8 mouse cellular contexts compared by ENCODE assay signal in genomic region chr13:46502390-46502891, GRCm38 (mm10). TPM values are rescaled to one million over a fixed set of nuclear protein-coding genes. Genes with fewer than 3 reads are reported as not detected.
DNase-seq lines count a peak whose midpoint lies in the region; ATAC-seq lines count a peak whose summit lies in the region.

No protein-coding gene starts in this region.

- H3K36me3 ChIP-seq in embryonic facial prominence, embryonic 13.5 days, result no peaks in the 10 kb centered on the region
- H3K36me3 ChIP-seq in heart, embryonic 16.5 days (ENCODE audit: control insufficient read depth, insufficient read depth), result no peaks in the 10 kb centered on the region
- no peaks in the 10 kb centered on the region for H3K36me3 ChIP-seq in limb, embryonic 12.5 days
- H3K36me3 ChIP-seq in neural tube, embryonic 15.5 days, result no peaks in the 10 kb centered on the region

- H3K9me3 ChIP-seq in embryonic facial prominence, embryonic 13.5 days, result no peaks in the 10 kb centered on the region
- no peaks in the 10 kb centered on the region for H3K9me3 ChIP-seq in heart, embryonic 16.5 days (replicated peaks; ENCODE audit: control insufficient read depth, low read length)
- no peaks in the 10 kb centered on the region for H3K9me3 ChIP-seq in limb, embryonic 12.5 days
- H3K9me3 ChIP-seq in neural tube, embryonic 15.5 days (replicated peaks), result no peaks in the 10 kb centered on the region

- H3K27me3 ChIP-seq in embryonic facial prominence, embryonic 13.5 days, result peaks cover 8% of the 10 kb centered on the region
- no peaks in the 10 kb centered on the region for H3K27me3 ChIP-seq in heart, embryonic 16.5 days (ENCODE audit: control insufficient read depth, insufficient read depth, low read length)
- H3K27me3 ChIP-seq in limb, embryonic 12.5 days, result no peaks in the 10 kb centered on the region; the same call in 1 of the 2 replicates
- H3K27me3 ChIP-seq in neural tube, embryonic 15.5 days (replicated peaks), result peaks cover 4% of the 10 kb centered on the region; the same call in 1 of the 2 replicates

- no peak; the same call in 1 of the 2 replicates for ATAC-seq in embryonic facial prominence, embryonic 13.5 days (ENCODE audit: insufficient number of reproducible peaks, insufficient read depth, low FRiP score, low TSS enrichment, low read depth)
- ATAC-seq in heart, embryonic 16.5 days (replicated peaks; ENCODE audit: extremely low read depth, insufficient read depth, low FRiP score), result peak; percentile 64
- peak; percentile 81 for ATAC-seq in limb, embryonic 12.5 days (ENCODE audit: insufficient number of reproducible peaks, insufficient read depth, low FRiP score, low TSS enrichment, low read depth)
- ATAC-seq in neural tube, embryonic 15.5 days (ENCODE audit: low FRiP score), result no peak; the same call in 1 of the 2 replicates
- no peak; the same call in 1 of the 2 replicates for ATAC-seq in megakaryocyte-erythroid progenitor cell, adult 5-6 weeks (replicated peaks; ENCODE audit: low FRiP score, low TSS enrichment, poor library complexity, severe bottlenecking)

- peak overlapping the region; percentile 59 for H3K4me3 ChIP-seq in embryonic facial prominence, embryonic 13.5 days
- peak overlapping the region; percentile 77 for H3K4me3 ChIP-seq in heart, embryonic 16.5 days (ENCODE audit: low read length)
- peak overlapping the region; percentile 62 for H3K4me3 ChIP-seq in limb, embryonic 12.5 days (replicated peaks)
- peak overlapping the region; percentile 46 for H3K4me3 ChIP-seq in neural tube, embryonic 15.5 days (replicated peaks)

- 0 out of 2 replicates have a peak, but pooled peaks cover 6% of the 10 kb centered on the region for H3K4me1 ChIP-seq in embryonic facial prominence, embryonic 13.5 days
- peaks cover 11% of the 10 kb centered on the region for H3K4me1 ChIP-seq in heart, embryonic 16.5 days (ENCODE audit: control insufficient read depth, insufficient read depth, low read length)
- H3K4me1 ChIP-seq in limb, embryonic 12.5 days (replicated peaks), result no peaks in the 10 kb centered on the region
- H3K4me1 ChIP-seq in neural tube, embryonic 15.5 days, result peaks cover 11% of the 10 kb centered on the region

- H3K27ac ChIP-seq in embryonic facial prominence, embryonic 13.5 days, result no peak overlapping the region
- peak overlapping the region; percentile 98 for H3K27ac ChIP-seq in heart, embryonic 16.5 days (ENCODE audit: low read length)
- H3K27ac ChIP-seq in limb, embryonic 12.5 days, result no peak overlapping the region
- no peak overlapping the region for H3K27ac ChIP-seq in neural tube, embryonic 15.5 days (replicated peaks)

- peak overlapping the region; percentile 72 for H3K9ac ChIP-seq in embryonic facial prominence, embryonic 13.5 days
- H3K9ac ChIP-seq in heart, embryonic 16.5 days (ENCODE audit: low read length), result peak overlapping the region; percentile 90
- H3K9ac ChIP-seq in limb, embryonic 12.5 days (replicated peaks), result peak overlapping the region; percentile 70
- H3K9ac ChIP-seq in neural tube, embryonic 15.5 days (replicated peaks), result peak overlapping the region; percentile 53

- DNase-seq in ovary, postnatal 10 days (ENCODE audit: low spot score), result peak; percentile 29
- DNase-seq in ovary, adult 18-20 months (ENCODE audit: low spot score), result no peak
- peak; percentile 14 to 47 for DNase-seq in adrenal gland, postnatal 36 days

- WGBS in embryonic facial prominence, embryonic 13.5 days, result 8% methylated on average over 20 of the region's 20 CpGs
- 5% methylated on average over 20 of the region's 20 CpGs for WGBS in heart, embryonic 16.5 days
- WGBS in limb, embryonic 12.5 days, result 7% methylated on average over 20 of the region's 20 CpGs
- WGBS in neural tube, embryonic 15.5 days, result 7% methylated on average over 20 of the region's 20 CpGs

- H3K4me2 ChIP-seq in embryonic facial prominence, embryonic 13.5 days, result peak overlapping the region; percentile 86
- H3K4me2 ChIP-seq in heart, embryonic 16.5 days (ENCODE audit: low read depth, low read length), result peak overlapping the region; percentile 80
- H3K4me2 ChIP-seq in limb, embryonic 12.5 days, result peak overlapping the region; percentile 89
- peak overlapping the region; percentile 85 for H3K4me2 ChIP-seq in neural tube, embryonic 15.5 days

RNA-seq across cellular contexts. Expression of gene Cap2, which starts 0.8 kb away (rescaled TPM):
- total RNA-seq in adrenal gland, postnatal 36 days (2021), result 1 to 10 TPM; 3.4 to 4.5 TPM
- polyA plus RNA-seq in embryonic facial prominence, embryonic 13.5 days (2015; fragmentation: Nextera tagmentation; extraction: Ambion mirVana), result 5.5 and 7.5 TPM in 2 replicates
- 170 and 182 TPM in 2 replicates for polyA plus RNA-seq in heart, embryonic 16.5 days (2015; fragmentation: Nextera tagmentation; extraction: Ambion mirVana)
- 13.1 and 13.3 TPM in 2 replicates for polyA plus RNA-seq in limb, embryonic 12.5 days (2016; fragmentation: Nextera tagmentation; extraction: Ambion mirVana)
- polyA plus RNA-seq in neural tube, embryonic 15.5 days (2015; fragmentation: Nextera tagmentation; extraction: Ambion mirVana), result 6.2 and 7.0 TPM in 2 replicates
- total RNA-seq in megakaryocyte-erythroid progenitor cell, adult 5-6 weeks (2014; fragmentation: Nextera tagmentation), result 1.9 TPM in 1 of 2 replicates, not detected in the other
- 1.7 and 2.0 TPM in 2 replicates for total RNA-seq in megakaryocyte-erythroid progenitor cell, adult 5-6 weeks (2017)

Comparison
In these comparisons a context has a peak if more than half of its experiments do, and no peak if none do; other contexts are left out.
1. ATAC-seq: peak in heart, embryonic 16.5 days (single experiment) and limb, embryonic 12.5 days (single experiment); none in embryonic facial prominence, embryonic 13.5 days (single experiment), neural tube, embryonic 15.5 days (single experiment) and megakaryocyte-erythroid progenitor cell, adult 5-6 weeks (single experiment).
2. RNA of gene Cap2, which starts 0.8 kb away (polyA plus RNA-seq): 170 to 182 TPM in heart, embryonic 16.5 days; 13.1 to 13.3 TPM in limb, embryonic 12.5 days, 6.2 to 7.0 TPM in neural tube, embryonic 15.5 days and 5.5 to 7.5 TPM in embryonic facial prominence, embryonic 13.5 days; every median in the first group is over 10 times any median in the second.
3. Peak in every context shown above with its lines, with median percentiles within 50 percentile points of each other: H3K4me2 ChIP-seq, H3K4me3 ChIP-seq and H3K9ac ChIP-seq.